Mouse (Mus musculus) lung, adult 18-20 months (tissue): ENCODE results near the gene Med13l.

Source experiments
- DNase-seq, 2 experiments: peaks; one replicate each; pipeline ENCODE4 v3.0.0; 2022; ENCODE audit warnings: mixed read lengths in 2 of 2

Gene Med13l

GRCm38 (mm10) chr5:118560385-118561085 is at the start of gene Med13l:
TSS of gene Med13l (plus strand) at chr5:118560679.
- DNase-seq = peak; percentile 74 to 80

GRCm38 (mm10) chr5:118510969-118511368 is 49.5 kb upstream of the Med13l start:
- DNase-seq = no peak

GRCm38 (mm10) chr5:118513005-118513404 is 47.5 kb upstream of the Med13l start:
- DNase-seq = no peak

- peak; percentile 75 to 84 for DNase-seq
These were observed 46.6 kb upstream of the Med13l start for GRCm38 (mm10) chr5:118513629-118514526.

GRCm38 (mm10) chr5:118514527-118514831 is 46.0 kb upstream of the Med13l start:
- no peak for DNase-seq

GRCm38 (mm10) chr5:118514842-118515241 is 45.6 kb upstream of the Med13l start:
- no peak for DNase-seq

GRCm38 (mm10) chr5:118515280-118515721 is 45.2 kb upstream of the Med13l start:
- DNase-seq = peak in 1 of 2 experiments; percentile 24

GRCm38 (mm10) chr5:118516066-118516465 is 44.4 kb upstream of the Med13l start:
- no peak for DNase-seq

GRCm38 (mm10) chr5:118516470-118516869 is 44.0 kb upstream of the Med13l start:
- no peak for DNase-seq

- no peak for DNase-seq
These were observed 40.0 kb upstream of the Med13l start for GRCm38 (mm10) chr5:118520457-118520856.

GRCm38 (mm10) chr5:118524400-118524799 is 36.1 kb upstream of the Med13l start:
- no peak for DNase-seq

GRCm38 (mm10) chr5:118525634-118526033 is 34.8 kb upstream of the Med13l start:
- no peak for DNase-seq

- no peak for DNase-seq
These were observed 34.0 kb upstream of the Med13l start for GRCm38 (mm10) chr5:118526504-118526903.

- DNase-seq = no peak
These were observed 31.2 kb upstream of the Med13l start for GRCm38 (mm10) chr5:118529241-118529640.

- no peak for DNase-seq
These were observed 28.4 kb upstream of the Med13l start for GRCm38 (mm10) chr5:118532125-118532524.

GRCm38 (mm10) chr5:118532659-118533058 is 27.8 kb upstream of the Med13l start:
- no peak for DNase-seq

GRCm38 (mm10) chr5:118534407-118534921 is 26.0 kb upstream of the Med13l start:
- DNase-seq = no peak

- no peak for DNase-seq
These were observed 25.3 kb upstream of the Med13l start for GRCm38 (mm10) chr5:118535130-118535529.

- no peak for DNase-seq
These were observed 22.0 kb upstream of the Med13l start for GRCm38 (mm10) chr5:118538487-118538886.

- no peak for DNase-seq
These were observed 16.7 kb upstream of the Med13l start for GRCm38 (mm10) chr5:118543816-118544215.

GRCm38 (mm10) chr5:118550493-118550892 is 10.0 kb upstream of the Med13l start:
- DNase-seq = no peak

GRCm38 (mm10) chr5:118553290-118553689 is 7.2 kb upstream of the Med13l start:
- DNase-seq = no peak

- no peak for DNase-seq
These were observed 5.2 kb upstream of the Med13l start for GRCm38 (mm10) chr5:118555305-118555704.
